Mouse (Mus musculus) liver, embryonic 11.5 days (tissue): Measurements from ENCODE around the gene Ptpa. TPM values are rescaled to one million over a fixed set of nuclear protein-coding genes. Genes with fewer than 3 reads are reported as not detected.
A peak's percentile ranks its signal among the peaks of the same experiment; 100 is the strongest.
"Not testable (repeated sequence)": the region's sequence is repeated elsewhere in the genome, so short reads cannot be mapped to it uniquely, and the experiment has no call there.

Experiments
- ATAC-seq: fragments of 200-750 bp; cut with Nextera tagmentation; replicated peaks from 2 replicates; pipeline ENCODE4 v1.8.0; 2017; ENCODE audit warnings: moderate number of reproducible peaks, mild to moderate bottlenecking, moderate TSS enrichment, moderate library complexity; ENCODE audit not compliant: low FRiP score
- DNase-seq: peaks from one replicate; pipeline ENCODE4 v3.0.0-alpha.2; 2017; ENCODE audit warnings: low spot score
- H3K27ac ChIP-seq: fragments of 300-500 bp; sonication (generic); 2 replicates; pipeline ENCODE4 v1.5.1; 2014; ENCODE audit warnings: mild to moderate bottlenecking, low read depth, low read length, control low read depth
- H3K27me3 ChIP-seq: fragments of 300-500 bp; sonication (generic); replicated peaks from 2 replicates; pipeline ENCODE4 v1.6.1; 2014; ENCODE audit warnings: low read length, mixed read lengths; ENCODE audit not compliant: control insufficient read depth, insufficient read depth
- H3K36me3 ChIP-seq: fragments of 300-500 bp; sonication (generic); 2 replicates; pipeline ENCODE4 v1.6.1; 2014; ENCODE audit warnings: mild to moderate bottlenecking, low read length, moderate library complexity, mixed read lengths; ENCODE audit not compliant: control insufficient read depth, insufficient read depth
- H3K4me1 ChIP-seq: fragments of 300-500 bp; sonication (generic); replicated peaks from 2 replicates; pipeline ENCODE4 v1.6.1; 2014; ENCODE audit warnings: low read length, mixed read lengths; ENCODE audit not compliant: control insufficient read depth, insufficient read depth
- H3K4me2 ChIP-seq: fragments of 300-500 bp; sonication (generic); 2 replicates; pipeline ENCODE4 v1.6.1; 2014; ENCODE audit warnings: mild to moderate bottlenecking, control low read depth, moderate library complexity
- H3K4me3 ChIP-seq: fragments of 300-500 bp; sonication (generic); 2 replicates; pipeline ENCODE4 v1.5.1; 2014; ENCODE audit warnings: low read depth, low read length, control low read depth
- H3K9ac ChIP-seq: fragments of 300-500 bp; sonication (generic); 2 replicates; pipeline ENCODE4 v1.6.1; 2014; ENCODE audit warnings: low read depth, low read length, control low read depth
- H3K9me3 ChIP-seq: fragments of 300-500 bp; sonication (generic); 2 replicates; pipeline ENCODE4 v1.6.1; 2016; ENCODE audit warnings: low read length, inconsistent platforms, mixed read lengths; ENCODE audit not compliant: control insufficient read depth
- WGBS: fragments of 180-500 bp; shearing (Covaris S2); extraction: QIAGEN DNeasy Blood & Tissue Kit; methylation state at CpG from one replicate; pipeline ENCODE4 v1.1.7; 2014; 5-methylcytosine and 5-hydroxymethylcytosine counted together
- polyA plus RNA-seq: library from polyadenylated mRNA; unstranded; fragments of >200 nt; fragmentation: Nextera tagmentation; extraction: Ambion mirVana; gene quantifications from 2 replicates; pipeline ENCODE4 v1.2.1, GENCODE M21; 2014

Gene Ptpa
- polyA plus RNA-seq, 1 experiment from 2014 or later = 135 TPM

DNA sequence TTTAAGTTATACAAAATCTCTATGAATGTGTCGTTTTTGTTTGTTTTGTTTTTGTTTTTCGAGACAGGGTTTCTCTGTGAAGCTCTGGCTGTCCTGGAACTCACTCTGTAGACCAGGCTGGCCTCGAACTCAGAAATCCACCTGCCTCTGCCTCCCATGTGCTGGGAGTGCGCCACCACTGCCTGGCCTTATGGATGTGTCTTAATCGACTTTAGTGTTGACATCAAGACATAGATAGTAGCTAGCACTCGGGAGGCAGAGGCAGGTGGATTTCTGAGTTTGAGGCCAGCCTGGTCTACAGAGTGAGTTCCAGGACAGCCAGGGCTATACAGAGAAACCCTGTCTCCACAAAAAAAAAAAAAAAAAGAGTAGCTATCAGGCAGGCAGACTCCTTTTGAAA lies 1.3 kb downstream of the Ptpa start:
- not testable (repeated sequence) for DNase-seq, H3K27me3 ChIP-seq, H3K36me3 ChIP-seq, ATAC-seq, H3K9me3 ChIP-seq
- Histone ChIP-seq H3K4me1 (peaks cover 36% of the 10 kb centered on the region), H3K4me3 (peak overlapping the region; percentile 96), H3K27ac (peak overlapping the region; percentile 94), H3K4me2 (peak overlapping the region; percentile 98), H3K9ac (peak overlapping the region; percentile 68)
- 51% methylated on average over 6 of the region's 6 CpGs for WGBS

DNA sequence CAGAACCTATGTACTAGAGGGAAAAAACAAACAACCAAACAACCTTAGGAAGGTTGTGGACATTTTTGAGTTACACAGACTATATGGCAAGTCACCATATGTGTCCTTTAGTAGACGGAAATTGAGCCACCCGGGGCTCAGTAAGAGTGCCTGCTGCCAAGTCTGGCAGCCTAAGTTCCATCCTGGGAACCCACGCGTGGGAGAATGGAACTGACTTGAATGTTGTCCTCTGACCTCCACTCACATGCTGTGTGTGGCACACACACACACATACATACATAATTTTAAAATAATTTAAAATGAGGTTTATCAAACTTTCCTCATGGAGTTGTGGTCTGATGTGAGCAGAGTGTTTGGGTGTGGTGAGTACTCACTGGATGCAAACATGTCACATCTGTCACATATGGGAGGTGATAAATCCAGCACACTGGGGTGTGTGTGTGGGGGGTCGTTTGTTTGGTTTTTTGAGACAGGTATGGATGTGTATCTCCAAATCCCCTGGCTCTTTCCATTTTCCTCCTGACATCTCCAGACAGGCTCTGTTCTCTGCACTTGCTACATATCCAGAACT lies 1.8 kb downstream of the Ptpa start:
- DNase-seq (no peak), ATAC-seq (peak; percentile 75)
- Histone ChIP-seq H3K27ac (peak overlapping the region; percentile 94), H3K9ac (peak overlapping the region; percentile 68), H3K9me3 (no peaks in the 10 kb centered on the region), H3K4me1 (peaks cover 36% of the 10 kb centered on the region), H3K27me3 (no peaks in the 10 kb centered on the region), H3K36me3 (peaks cover 4% of the 10 kb centered on the region; the same call in 1 of the 2 replicates), H3K4me2 (peak overlapping the region; percentile 98), H3K4me3 (peak overlapping the region; percentile 96)
- WGBS = 52% methylated on average over 5 of the region's 5 CpGs

DNA sequence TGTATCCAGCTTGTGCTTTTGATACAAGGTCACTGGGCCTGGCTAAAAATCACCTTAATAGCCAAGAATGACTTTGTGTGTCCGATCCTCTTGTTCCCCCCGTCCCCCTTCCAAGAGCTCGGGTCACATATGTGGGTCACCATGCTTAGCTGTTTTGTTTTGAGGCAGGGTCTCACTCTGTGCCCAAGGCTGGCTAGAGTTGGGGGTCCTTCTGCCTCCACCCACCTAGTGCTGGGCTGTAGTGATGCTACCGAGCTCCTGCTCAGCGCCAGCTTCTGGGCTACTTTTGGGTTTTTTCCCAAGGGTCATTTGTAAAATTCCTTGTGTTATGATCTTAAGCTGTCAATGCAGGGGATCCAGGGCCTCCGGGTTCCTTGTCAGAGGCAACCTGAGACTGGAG lies 2.4 kb downstream of the Ptpa start:
- H3K9ac ChIP-seq = peak overlapping the region; percentile 65
- peaks cover 36% of the 10 kb centered on the region for H3K4me1 ChIP-seq
- ATAC-seq = no peak
- peak overlapping the region; percentile 98 for H3K4me2 ChIP-seq
- DNase-seq = no peak
- WGBS = 69% methylated on average over 6 of the region's 6 CpGs
- 0 out of 2 replicates have a peak, but pooled peaks cover 3% of the 10 kb centered on the region for H3K36me3 ChIP-seq
- no peaks in the 10 kb centered on the region for H3K9me3 ChIP-seq
- H3K27me3 ChIP-seq = no peaks in the 10 kb centered on the region
- peak overlapping the region; percentile 94 for H3K27ac ChIP-seq
- peak overlapping the region; percentile 96 for H3K4me3 ChIP-seq

DNA sequence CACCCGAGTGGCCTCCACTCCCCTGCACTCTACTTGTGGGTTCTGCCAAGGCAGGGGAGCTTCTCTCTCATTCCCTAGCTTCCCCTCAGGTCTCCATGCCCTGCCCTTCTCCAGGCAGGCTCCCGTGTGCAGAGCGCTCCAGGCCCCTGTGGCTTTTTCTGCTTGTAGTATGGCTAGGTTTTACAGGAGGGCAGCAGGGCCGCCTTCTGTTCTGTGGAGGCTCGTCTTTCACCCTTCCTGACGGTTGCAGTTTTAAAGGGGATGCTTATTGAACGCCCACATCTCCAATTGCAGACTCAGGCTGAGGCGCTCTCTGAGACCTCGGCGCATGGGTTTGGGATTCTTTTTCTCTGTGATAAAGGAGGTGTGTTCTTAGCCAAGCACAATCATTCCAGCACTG lies 3.3 kb downstream of the Ptpa start:
- ATAC-seq = no peak
- WGBS = 39% methylated on average over 10 of the region's 10 CpGs
- no peak for DNase-seq

DNA sequence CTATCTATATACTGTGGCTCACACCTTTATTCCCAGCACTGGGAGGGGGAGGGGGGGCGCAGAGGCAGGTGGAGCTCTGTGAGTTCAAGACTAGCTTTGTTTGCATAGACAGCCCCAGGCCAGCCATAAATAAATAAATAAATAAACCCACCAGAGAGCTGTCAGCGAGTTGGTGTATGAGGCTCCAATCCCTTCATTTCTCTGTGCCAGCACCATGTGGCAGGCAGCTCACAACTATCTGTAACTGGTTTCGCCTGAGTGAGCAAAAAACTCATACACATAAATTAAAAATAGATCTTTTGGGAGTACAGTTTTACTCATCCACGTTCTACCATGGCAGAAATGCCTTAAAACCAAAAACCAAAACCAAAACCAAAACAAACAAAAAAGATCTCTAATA lies 5.6 kb downstream of the Ptpa start:
- peaks cover 31% of the 10 kb centered on the region for H3K4me1 ChIP-seq

More for the DNA sequence above, 3.3 kb downstream of the Ptpa start:
- Histone ChIP-seq H3K4me1 (peaks cover 36% of the 10 kb centered on the region), H3K27ac (peak overlapping the region; percentile 94), H3K9ac (peak overlapping the region; percentile 65), H3K4me3 (peak overlapping the region; percentile 96), H3K9me3 (no peaks in the 10 kb centered on the region), H3K36me3 (0 out of 2 replicates have a peak, but pooled peaks cover 3% of the 10 kb centered on the region), H3K4me2 (peak overlapping the region; percentile 98), H3K27me3 (no peaks in the 10 kb centered on the region)

DNA sequence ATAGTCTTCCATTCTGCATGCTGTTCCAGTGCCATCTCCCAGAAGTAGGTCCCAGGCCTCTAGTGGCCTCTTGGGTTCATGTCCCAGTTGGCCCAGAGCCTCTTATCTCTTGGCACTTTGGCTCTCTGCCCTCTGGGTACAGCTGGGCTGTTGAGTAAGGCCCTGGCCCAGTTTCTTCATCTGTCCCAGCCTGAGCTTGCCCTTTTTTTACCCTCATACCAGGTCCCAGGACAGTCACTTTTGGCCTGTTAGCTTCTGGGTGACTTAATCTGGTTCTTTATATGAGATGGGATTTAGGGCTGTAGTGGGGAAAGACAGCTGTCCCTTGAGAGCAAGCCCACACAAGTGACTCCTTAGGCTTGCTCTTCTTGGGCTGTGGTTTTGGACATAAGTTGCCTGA lies 13.3 kb downstream of the Ptpa start:
- H3K4me3 ChIP-seq = no peak overlapping the region
- no peak overlapping the region for H3K27ac ChIP-seq
- peaks cover 2% of the 10 kb centered on the region; the same call in 1 of the 2 replicates for H3K4me1 ChIP-seq
- H3K4me2 ChIP-seq = no peak overlapping the region
- peaks cover 65% of the 10 kb centered on the region for H3K36me3 ChIP-seq
- no peaks in the 10 kb centered on the region for H3K27me3 ChIP-seq
- DNase-seq = no peak
- ATAC-seq = no peak
- H3K9me3 ChIP-seq = no peaks in the 10 kb centered on the region
- no peak overlapping the region for H3K9ac ChIP-seq

More for the DNA sequence above, 5.6 kb downstream of the Ptpa start:
- DNase-seq (no peak), ATAC-seq (no peak)
- 86% methylated on average over 4 of the region's 4 CpGs for WGBS
- Histone ChIP-seq H3K27ac (no peak overlapping the region), H3K4me2 (no peak overlapping the region), H3K36me3 (peaks cover 3% of the 10 kb centered on the region; the same call in 1 of the 2 replicates), H3K4me3 (no peak overlapping the region), H3K9ac (no peak overlapping the region), H3K27me3 (no peaks in the 10 kb centered on the region), H3K9me3 (no peaks in the 10 kb centered on the region)

DNA sequence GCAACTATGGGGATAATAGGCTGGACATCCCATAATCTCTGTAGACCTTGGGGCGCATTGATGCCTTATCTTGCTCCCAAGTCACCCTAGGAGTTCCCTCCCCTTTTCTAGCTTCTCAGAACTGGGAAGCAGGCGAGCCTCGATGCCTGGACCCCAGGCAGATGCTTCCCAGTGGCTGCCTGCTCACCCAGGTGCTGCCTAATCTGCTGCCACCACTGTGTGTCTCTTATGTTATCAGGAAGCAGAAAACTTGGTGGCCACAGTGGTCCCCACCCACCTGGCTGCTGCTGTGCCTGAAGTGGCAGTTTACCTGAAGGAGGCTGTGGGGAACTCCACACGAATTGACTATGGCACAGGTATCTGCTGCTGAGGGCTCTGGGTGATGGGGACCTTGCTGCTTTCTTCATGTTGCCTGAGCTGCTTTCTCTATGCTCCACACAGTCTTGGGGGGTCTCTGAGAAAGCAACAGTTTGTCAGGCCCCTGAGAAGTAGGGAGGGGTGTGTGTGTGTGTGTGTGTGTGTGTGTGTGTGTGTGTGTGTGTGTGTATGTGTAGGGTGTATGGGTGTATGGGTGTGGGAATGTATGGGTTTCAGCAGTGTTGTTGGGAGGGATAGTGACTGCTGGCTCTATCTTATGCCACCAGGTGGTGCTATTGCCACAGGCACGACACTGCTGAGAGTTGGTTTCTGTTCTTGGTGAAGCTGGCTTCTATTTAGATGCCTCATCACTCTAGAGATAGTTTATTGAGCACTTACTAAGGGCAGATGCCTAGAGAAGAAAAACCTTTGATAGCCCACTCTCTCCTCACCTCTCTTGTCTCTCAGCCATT lies 19.7 kb downstream of the Ptpa start:
- ATAC-seq (peak; percentile 77), DNase-seq (no peak)
- WGBS = 35% methylated on average over 5 of the region's 5 CpGs
- H3K4me2 ChIP-seq = peak overlapping the region; percentile 17; the same call in 1 of the 2 replicates
- H3K4me1 ChIP-seq = peaks cover 25% of the 10 kb centered on the region
- H3K4me3 ChIP-seq = no peak overlapping the region
- H3K9ac ChIP-seq = no peak overlapping the region
- H3K36me3 ChIP-seq = peaks cover 65% of the 10 kb centered on the region
- peak overlapping the region; percentile 21 for H3K27ac ChIP-seq
- H3K27me3 ChIP-seq = no peaks in the 10 kb centered on the region
- no peaks in the 10 kb centered on the region for H3K9me3 ChIP-seq

DNA sequence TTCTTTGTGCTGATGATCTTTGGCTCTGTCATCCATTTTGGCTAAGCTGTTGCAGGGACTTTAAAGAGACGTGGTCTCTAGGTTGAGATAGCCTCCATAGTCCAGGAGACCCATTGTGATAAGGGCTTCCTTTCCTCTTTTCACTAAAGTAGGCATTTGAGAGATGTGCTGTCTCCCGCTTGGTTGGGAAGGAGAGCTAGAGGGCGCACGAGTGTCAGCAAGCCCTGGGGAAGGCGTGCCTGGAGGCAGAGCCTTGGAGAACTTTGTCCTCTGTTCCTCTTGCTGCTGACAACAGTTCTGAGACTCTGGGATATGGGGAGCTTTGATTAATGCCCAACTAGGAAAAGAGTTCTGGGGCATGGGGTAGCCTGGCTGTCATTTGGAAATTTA lies 20.3 kb downstream of the Ptpa start:
- 76% methylated on average over 5 of the region's 5 CpGs for WGBS
- Histone ChIP-seq H3K36me3 (peaks cover 60% of the 10 kb centered on the region), H3K4me3 (no peak overlapping the region), H3K4me1 (peaks cover 31% of the 10 kb centered on the region), H3K9me3 (no peaks in the 10 kb centered on the region), H3K27me3 (no peaks in the 10 kb centered on the region), H3K4me2 (no peak overlapping the region), H3K27ac (no peak overlapping the region), H3K9ac (no peak overlapping the region)
- DNase-seq (no peak), ATAC-seq (no peak)
